Mouse (Mus musculus) heart, embryonic 15.5 days (tissue): ENCODE data around the gene Coro6. TPM values are rescaled to one million over a fixed set of nuclear protein-coding genes. Genes with fewer than 3 reads are reported as not detected.
A peak's percentile ranks its signal among the peaks of the same experiment; 100 is the strongest.

Source experiments
- ATAC-seq: fragments of 200-750 bp; cut with Nextera tagmentation; replicated peaks from 2 replicates; pipeline ENCODE4 v1.8.0; 2017; ENCODE audit warnings: low read depth, moderate TSS enrichment; ENCODE audit not compliant: insufficient number of reproducible peaks, insufficient read depth, low FRiP score
- H3K27ac ChIP-seq: fragments of 300-500 bp; sonication (generic); 2 replicates; pipeline ENCODE4 v1.5.1; 2015; ENCODE audit warnings: mild to moderate bottlenecking, inconsistent platforms
- H3K27me3 ChIP-seq: fragments of 300-500 bp; sonication (generic); 2 replicates; pipeline ENCODE4 v1.6.1; 2015; ENCODE audit warnings: inconsistent platforms
- H3K36me3 ChIP-seq: fragments of 300-500 bp; sonication (generic); 2 replicates; pipeline ENCODE4 v1.6.1; 2015; ENCODE audit warnings: mild to moderate bottlenecking, inconsistent platforms
- H3K4me1 ChIP-seq: fragments of 300-500 bp; sonication (generic); replicated peaks from 2 replicates; pipeline ENCODE4 v1.6.1; 2015; ENCODE audit warnings: inconsistent platforms
- H3K4me2 ChIP-seq: fragments of 300-500 bp; sonication (generic); 2 replicates; pipeline ENCODE4 v1.6.1; 2015; ENCODE audit warnings: inconsistent platforms, mild to moderate bottlenecking, moderate library complexity
- H3K4me3 ChIP-seq: fragments of 300-500 bp; sonication (generic); 2 replicates; pipeline ENCODE4 v1.5.1; 2015; ENCODE audit warnings: mild to moderate bottlenecking, inconsistent platforms
- H3K9ac ChIP-seq: fragments of 300-500 bp; sonication (generic); 2 replicates; pipeline ENCODE4 v1.6.1; 2015; ENCODE audit warnings: mild to moderate bottlenecking, inconsistent platforms
- H3K9me3 ChIP-seq: fragments of 300-500 bp; sonication (generic); replicated peaks from 2 replicates; pipeline ENCODE4 v1.6.1; 2016; ENCODE audit warnings: inconsistent platforms
- WGBS: fragments of 180-500 bp; shearing (Covaris S2); methylation state at CpG from one replicate; pipeline ENCODE4 v1.1.7; 2015; ENCODE audit warnings: mixed read lengths; 5-methylcytosine and 5-hydroxymethylcytosine counted together
- polyA plus RNA-seq: library from polyadenylated mRNA; unstranded; fragments of >200 nt; fragmentation: Nextera tagmentation; extraction: Ambion mirVana; gene quantifications from 2 replicates; pipeline ENCODE4 v1.2.1, GENCODE M21; 2015

Coro6 gene
- polyA plus RNA-seq, 1 experiment from 2014 or later: 42.4 TPM

GRCm38 (mm10) chr11:77503511-77503910, 41.3 kb downstream of the Coro6 start:
- H3K36me3 ChIP-seq: peaks cover 61% of the 10 kb centered on the region
- H3K4me2 ChIP-seq: no peak overlapping the region
- H3K9ac ChIP-seq: no peak overlapping the region
- H3K4me1 ChIP-seq: peaks cover 29% of the 10 kb centered on the region
- H3K4me3 ChIP-seq: no peak overlapping the region
- WGBS: 66% methylated on average over 3 of the region's 3 CpGs
- no peaks in the 10 kb centered on the region for H3K27me3 ChIP-seq
- ATAC-seq: no peak
- no peak overlapping the region; the same call in 1 of the 2 replicates for H3K27ac ChIP-seq
- no peaks in the 10 kb centered on the region for H3K9me3 ChIP-seq

- 93% methylated on average over 19 of the region's 19 CpGs for WGBS
- no peak for ATAC-seq
- H3K36me3 ChIP-seq: peaks cover 59% of the 10 kb centered on the region
- no peaks in the 10 kb centered on the region for H3K27me3 ChIP-seq
- H3K4me3 ChIP-seq: no peak overlapping the region
- no peak overlapping the region for H3K4me2 ChIP-seq
- no peak overlapping the region for H3K9ac ChIP-seq
- H3K4me1 ChIP-seq: peaks cover 30% of the 10 kb centered on the region
- no peak overlapping the region for H3K27ac ChIP-seq
- no peaks in the 10 kb centered on the region for H3K9me3 ChIP-seq
Observed at GRCm38 (mm10) chr11:77504377-77504776, 42.2 kb downstream of the Coro6 start.

GRCm38 (mm10) chr11:77505291-77505980, 43.2 kb downstream of the Coro6 start:
- WGBS: 86% methylated on average over 22 of the region's 22 CpGs

GRCm38 (mm10) chr11:77506273-77506672, 44.1 kb downstream of the Coro6 start:
- ATAC-seq: no peak
- Histone ChIP-seq H3K36me3 (peaks cover 40% of the 10 kb centered on the region), H3K27me3 (no peaks in the 10 kb centered on the region), H3K4me1 (peaks cover 21% of the 10 kb centered on the region), H3K4me3 (no peak overlapping the region), H3K9ac (no peak overlapping the region), H3K9me3 (no peaks in the 10 kb centered on the region), H3K27ac (no peak overlapping the region), H3K4me2 (no peak overlapping the region)
- 83% methylated on average over 14 of the region's 14 CpGs for WGBS

More at GRCm38 (mm10) chr11:77505291-77505980, 43.2 kb downstream of the Coro6 start:
- no peaks in the 10 kb centered on the region for H3K27me3 ChIP-seq
- peaks cover 30% of the 10 kb centered on the region for H3K4me1 ChIP-seq
- no peak overlapping the region for H3K27ac ChIP-seq
- H3K4me3 ChIP-seq: no peak overlapping the region
- H3K4me2 ChIP-seq: no peak overlapping the region
- no peaks in the 10 kb centered on the region for H3K9me3 ChIP-seq
- no peak for ATAC-seq
- H3K9ac ChIP-seq: no peak overlapping the region
- H3K36me3 ChIP-seq: peaks cover 48% of the 10 kb centered on the region

- Histone ChIP-seq H3K27me3 (no peaks in the 10 kb centered on the region), H3K4me2 (no peak overlapping the region), H3K4me1 (peaks cover 24% of the 10 kb centered on the region), H3K4me3 (no peak overlapping the region), H3K9ac (no peak overlapping the region), H3K27ac (no peak overlapping the region), H3K9me3 (no peaks in the 10 kb centered on the region), H3K36me3 (peaks cover 40% of the 10 kb centered on the region)
- ATAC-seq: no peak
- WGBS: 80% methylated on average over 6 of the region's 6 CpGs
Observed at GRCm38 (mm10) chr11:77506941-77507340, 44.7 kb downstream of the Coro6 start.

GRCm38 (mm10) chr11:77507426-77507825, 45.2 kb downstream of the Coro6 start:
- no peak overlapping the region for H3K4me2 ChIP-seq
- ATAC-seq: no peak
- 70% methylated on average over 4 of the region's 4 CpGs for WGBS
- no peak overlapping the region for H3K27ac ChIP-seq
- peaks cover 27% of the 10 kb centered on the region for H3K4me1 ChIP-seq
- H3K9ac ChIP-seq: no peak overlapping the region
- no peaks in the 10 kb centered on the region for H3K9me3 ChIP-seq
- peaks cover 40% of the 10 kb centered on the region for H3K36me3 ChIP-seq
- no peak overlapping the region for H3K4me3 ChIP-seq
- H3K27me3 ChIP-seq: no peaks in the 10 kb centered on the region

GRCm38 (mm10) chr11:77508068-77509021, 46.1 kb downstream of the Coro6 start:
- Histone ChIP-seq H3K4me2 (peak overlapping the region; percentile 85), H3K9ac (peak overlapping the region; percentile 66), H3K36me3 (peaks cover 34% of the 10 kb centered on the region), H3K27ac (peak overlapping the region; percentile 77), H3K4me3 (peak overlapping the region; percentile 45), H3K9me3 (no peaks in the 10 kb centered on the region), H3K27me3 (no peaks in the 10 kb centered on the region), H3K4me1 (peaks cover 24% of the 10 kb centered on the region)
- peak; percentile 53; the same call in 1 of the 2 replicates for ATAC-seq
- 20% methylated on average over 49 of the region's 49 CpGs for WGBS

GRCm38 (mm10) chr11:77511336-77511735, 49.1 kb downstream of the Coro6 start:
- H3K9ac ChIP-seq: no peak overlapping the region
- WGBS: 77% methylated on average over 5 of the region's 5 CpGs
- H3K4me1 ChIP-seq: peaks cover 49% of the 10 kb centered on the region
- peaks cover 3% of the 10 kb centered on the region; the same call in 1 of the 2 replicates for H3K27me3 ChIP-seq
- H3K4me2 ChIP-seq: no peak overlapping the region
- H3K36me3 ChIP-seq: peaks cover 10% of the 10 kb centered on the region
- H3K4me3 ChIP-seq: no peak overlapping the region
- H3K27ac ChIP-seq: no peak overlapping the region
- ATAC-seq: no peak
- H3K9me3 ChIP-seq: no peaks in the 10 kb centered on the region

GRCm38 (mm10) chr11:77512891-77513810, 50.9 kb downstream of the Coro6 start:
- ATAC-seq: peak; percentile 79
- Histone ChIP-seq H3K4me2 (peak overlapping the region; percentile 96), H3K27me3 (peaks cover 6% of the 10 kb centered on the region; the same call in 1 of the 2 replicates), H3K4me1 (peaks cover 49% of the 10 kb centered on the region), H3K4me3 (peak overlapping the region; percentile 90), H3K9ac (peak overlapping the region; percentile 87), H3K9me3 (no peaks in the 10 kb centered on the region), H3K36me3 (no peaks in the 10 kb centered on the region; the same call in 1 of the 2 replicates), H3K27ac (peak overlapping the region; percentile 90)
- WGBS: under 1% methylated on average over 77 of the region's 84 CpGs

- no peaks in the 10 kb centered on the region for H3K9me3 ChIP-seq
- H3K36me3 ChIP-seq: no peaks in the 10 kb centered on the region; the same call in 1 of the 2 replicates
- H3K9ac ChIP-seq: peak overlapping the region; percentile 51
- H3K4me3 ChIP-seq: peak overlapping the region; percentile 90
- peaks cover 42% of the 10 kb centered on the region for H3K4me1 ChIP-seq
- peaks cover 6% of the 10 kb centered on the region; the same call in 1 of the 2 replicates for H3K27me3 ChIP-seq
- H3K4me2 ChIP-seq: peak overlapping the region; percentile 96
- peak overlapping the region; percentile 71 for H3K27ac ChIP-seq
- 13% methylated on average over 10 of the region's 10 CpGs for WGBS
- ATAC-seq: no peak
Observed at GRCm38 (mm10) chr11:77513811-77514170, 51.6 kb downstream of the Coro6 start.
